Mouse (Mus musculus) induced T-regulatory cell, adult 2 months (primary cell): ENCODE data around the gene Vmn2r106.

Source experiments
- DNase-seq: peaks from one replicate; pipeline ENCODE4 v3.0.0-alpha.2; 2012; ENCODE audit warnings: low read depth

Vmn2r106 gene

GRCm38 (mm10) chr17:20285453-20285852 lies at the start of gene Vmn2r106:
TSS of gene Vmn2r106 (minus strand) at chr17:20285553.
- no peak for DNase-seq

DNA sequence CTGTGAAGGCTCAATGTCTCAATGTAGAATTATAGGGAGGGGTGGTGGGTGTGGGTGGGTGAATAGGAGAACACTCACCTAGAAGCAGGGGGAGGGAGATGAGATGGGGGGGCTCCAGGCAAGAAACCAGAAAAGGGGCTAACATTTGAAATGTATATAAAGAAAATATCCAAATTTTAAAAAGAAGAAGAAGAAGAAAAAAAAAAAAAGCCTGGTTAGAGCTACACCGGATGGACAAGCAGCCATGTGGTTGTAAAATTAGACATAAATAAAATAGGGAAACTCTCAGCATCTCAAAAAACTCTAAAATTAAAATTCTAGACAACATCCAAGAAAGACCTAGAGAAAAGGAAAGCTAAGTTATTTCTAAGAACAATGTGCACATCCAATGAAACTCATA lies 20.4 kb upstream of the Vmn2r106 start:
- no peak for DNase-seq

- DNase-seq, result no peak
Measured at GRCm38 (mm10) chr17:20286906-20287305, 1.6 kb upstream of the Vmn2r106 start.

GRCm38 (mm10) chr17:20255522-20255921 lies 29.8 kb downstream of the Vmn2r106 start:
- no peak for DNase-seq

- no peak for DNase-seq
Measured at GRCm38 (mm10) chr17:20234952-20235351, 50.4 kb downstream of the Vmn2r106 start, which contains the start of gene Vmn2r105. TSS of gene Vmn2r105 (minus strand) at chr17:20235052.
